12 mouse cellular contexts compared by ENCODE assay signal in genomic region chr4:128904035-128904800, GRCm38 (mm10). TPM values are rescaled to one million over a fixed set of nuclear protein-coding genes. Genes with fewer than 3 reads are reported as not detected.
A peak's percentile ranks its signal among the peaks of the same experiment; 100 is the strongest.
DNase-seq lines count a peak whose midpoint lies in the region; ATAC-seq lines count a peak whose summit lies in the region.
"Had no signal": no experiment of that assay in that cellular context is flagged by ENCODE, and none has a peak within 500 bp of the region (broad histone marks: within the 10 kb centered on the region; RNA-seq: fewer than 3 reads in every experiment).

No protein-coding gene starts in this region.

- ATAC-seq in kidney, embryonic 15.5 days (replicated peaks; ENCODE audit: low FRiP score): peak; percentile 19; the same call in 1 of the 2 replicates
- ATAC-seq in embryonic facial prominence, embryonic 15.5 days (ENCODE audit: insufficient number of reproducible peaks, low FRiP score, low TSS enrichment, low read depth): no peak
- no peak for ATAC-seq in neural tube, embryonic 12.5 days (ENCODE audit: low FRiP score, low read depth)
- no peak for ATAC-seq in CD4-positive, CD25-positive, alpha-beta regulatory T cell, adult 4 months
- ATAC-seq: forebrain, embryonic 16.5 days had no signal

- DNase-seq in kidney, postnatal 4 days: no peak
- DNase-seq in cerebellum, adult 9-10 months: peak; percentile 75
- DNase-seq in left cerebral cortex, postnatal 14 days (ENCODE audit: low spot score in 2 of 2): no peak
- DNase-seq in layer of hippocampus, adult 9-11 months: no peak
- DNase-seq: kidney, adult 8-10 months; liver; thymus, adult 18-20 months had no signal

- no peaks in the 10 kb centered on the region for H3K27me3 ChIP-seq in kidney, embryonic 15.5 days
- no peaks in the 10 kb centered on the region for H3K27me3 ChIP-seq in embryonic facial prominence, embryonic 15.5 days
- no peaks in the 10 kb centered on the region for H3K27me3 ChIP-seq in neural tube, embryonic 12.5 days (replicated peaks)

- H3K4me2 ChIP-seq in kidney, embryonic 15.5 days: no peak overlapping the region
- H3K4me2 ChIP-seq in embryonic facial prominence, embryonic 15.5 days (replicated peaks): no peak overlapping the region
- H3K4me2 ChIP-seq in neural tube, embryonic 12.5 days (replicated peaks): no peak overlapping the region

- H3K4me1 ChIP-seq in kidney, embryonic 15.5 days: peaks cover 56% of the 10 kb centered on the region
- peaks cover 44% of the 10 kb centered on the region for H3K4me1 ChIP-seq in embryonic facial prominence, embryonic 15.5 days
- H3K4me1 ChIP-seq in neural tube, embryonic 12.5 days: peaks cover 44% of the 10 kb centered on the region

- H3K9me3 ChIP-seq in kidney, embryonic 15.5 days (replicated peaks): no peaks in the 10 kb centered on the region
- H3K9me3 ChIP-seq in embryonic facial prominence, embryonic 15.5 days (replicated peaks): no peaks in the 10 kb centered on the region
- no peaks in the 10 kb centered on the region for H3K9me3 ChIP-seq in neural tube, embryonic 12.5 days

- 41% methylated on average over 8 of the region's 8 CpGs for WGBS in kidney, embryonic 15.5 days
- 38% methylated on average over 8 of the region's 8 CpGs for WGBS in embryonic facial prominence, embryonic 15.5 days
- WGBS in neural tube, embryonic 12.5 days: 57% methylated on average over 8 of the region's 8 CpGs

- intact Hi-C loops in left cerebral cortex, postnatal 14 days (cut with DNase I): no loop called here

- peaks cover 30% of the 10 kb centered on the region for H3K36me3 ChIP-seq in kidney, embryonic 15.5 days
- H3K36me3 ChIP-seq in embryonic facial prominence, embryonic 15.5 days: peaks cover 22% of the 10 kb centered on the region
- H3K36me3 ChIP-seq in neural tube, embryonic 12.5 days: peaks cover 20% of the 10 kb centered on the region

- no peak overlapping the region for H3K4me3 ChIP-seq in kidney, embryonic 15.5 days (replicated peaks)
- no peak overlapping the region for H3K4me3 ChIP-seq in embryonic facial prominence, embryonic 15.5 days (replicated peaks)
- no peak overlapping the region for H3K4me3 ChIP-seq in neural tube, embryonic 12.5 days

- H3K9ac ChIP-seq in kidney, embryonic 15.5 days: no peak overlapping the region
- H3K9ac ChIP-seq in embryonic facial prominence, embryonic 15.5 days: no peak overlapping the region
- peak overlapping the region; percentile 38; the same call in 1 of the 2 replicates for H3K9ac ChIP-seq in neural tube, embryonic 12.5 days

- H3K27ac ChIP-seq in kidney, embryonic 15.5 days: peak overlapping the region; percentile 73
- H3K27ac ChIP-seq in embryonic facial prominence, embryonic 15.5 days (replicated peaks): peak overlapping the region; percentile 39; the same call in 1 of the 2 replicates
- H3K27ac ChIP-seq in neural tube, embryonic 12.5 days: no peak overlapping the region

RNA-seq across cellular contexts. Expression of gene Trim62, which starts 20.8 kb away (rescaled TPM):
- 6.8 and 7.1 TPM in 2 replicates for polyA plus RNA-seq in kidney, embryonic 15.5 days (2015; fragmentation: Nextera tagmentation; extraction: Ambion mirVana)
- 9.1 and 10.6 TPM in 2 replicates for polyA plus RNA-seq in embryonic facial prominence, embryonic 15.5 days (2015; fragmentation: Nextera tagmentation; extraction: Ambion mirVana)
- polyA plus RNA-seq in neural tube, embryonic 12.5 days (2016; fragmentation: Nextera tagmentation; extraction: Ambion mirVana): 25.2 and 30.6 TPM in 2 replicates
- 10 to 100 TPM; 18.1 to 23.0 TPM for total RNA-seq in left cerebral cortex, postnatal 14 days (2021)
- 1 to 10 TPM; 1.3 to 1.6 TPM for polyA plus RNA-seq in CD4-positive, CD25-positive, alpha-beta regulatory T cell, adult 4 months (2017; shearing (Covaris generic))

RNA-seq across cellular contexts. Expression of gene Azin2, which starts 58.0 kb away (rescaled TPM):
- polyA plus RNA-seq in kidney, embryonic 15.5 days (2015; fragmentation: Nextera tagmentation; extraction: Ambion mirVana): 19.4 and 20.3 TPM in 2 replicates
- polyA plus RNA-seq in embryonic facial prominence, embryonic 15.5 days (2015; fragmentation: Nextera tagmentation; extraction: Ambion mirVana): 29.4 and 32.1 TPM in 2 replicates
- 14.4 and 17.5 TPM in 2 replicates for polyA plus RNA-seq in neural tube, embryonic 12.5 days (2016; fragmentation: Nextera tagmentation; extraction: Ambion mirVana)
- 10 to 100 TPM; 42.1 to 43.5 TPM for total RNA-seq in left cerebral cortex, postnatal 14 days (2021)
- under 1 TPM in 1 of 2 experiments, not detected in 1; 0.66 TPM for polyA plus RNA-seq in CD4-positive, CD25-positive, alpha-beta regulatory T cell, adult 4 months (2017; shearing (Covaris generic))
